Mouse (Mus musculus) lung, postnatal 0 days (tissue): ENCODE results near the gene Gkn2.

ENCODE experiments used
- CTCF ChIP-seq: IDR thresholded peaks from 2 replicates; pipeline ENCODE4 v1.5.1; 2016; ENCODE audit warnings: antibody characterized with exemption, mild to moderate bottlenecking
- EP300 ChIP-seq: IDR thresholded peaks from 2 replicates; pipeline ENCODE4 v1.6.1; 2016; ENCODE audit warnings: antibody characterized with exemption, mild to moderate bottlenecking, control low read depth

DNA sequence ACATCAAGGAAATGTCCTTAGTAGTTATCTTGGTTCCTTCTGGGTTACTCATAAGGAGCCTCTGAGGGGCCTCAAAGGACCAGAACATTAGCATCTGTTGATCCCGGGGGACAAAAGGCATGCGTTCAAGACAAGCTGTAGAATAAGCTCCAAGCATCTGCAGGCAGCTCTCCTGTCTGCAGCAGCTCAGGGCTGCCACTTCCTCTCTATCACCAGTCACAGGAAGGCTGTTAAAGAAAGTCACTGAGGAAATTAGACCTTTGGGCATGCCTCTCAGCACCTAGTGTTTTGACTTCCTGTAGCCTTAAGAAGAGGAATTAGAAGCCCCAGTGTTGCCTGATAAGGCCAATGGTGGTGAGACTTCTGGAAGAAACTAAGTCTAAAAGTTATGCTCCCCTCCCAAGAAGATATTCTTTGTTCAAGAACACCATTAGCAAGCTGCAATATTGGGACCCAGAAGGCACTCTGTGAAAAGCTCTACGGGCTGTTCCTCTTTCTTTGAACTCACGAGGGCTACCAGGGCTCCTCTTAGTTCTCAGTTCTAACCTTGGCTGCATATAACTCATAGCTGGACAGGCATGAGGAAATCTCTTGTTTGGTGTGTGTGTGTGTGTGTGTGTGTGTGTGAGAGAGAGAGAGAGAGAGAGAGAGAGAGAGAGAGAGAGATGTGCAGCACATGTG, 26.9 kb downstream of the Gkn2 start:
- TF ChIP-seq CTCF = no peak
- TF ChIP-seq EP300 = no peak
